Mouse (Mus musculus) megakaryocyte, adult 5-6 weeks (primary cell): Measurements from ENCODE around the gene Btg3. TPM values are rescaled to one million over a fixed set of nuclear protein-coding genes. Genes with fewer than 3 reads are reported as not detected.

Experiments used
- ATAC-seq: 2 replicates; pipeline ENCODE4 v1.8.0; 2016; ENCODE audit warnings: mild to moderate bottlenecking, inconsistent platforms; ENCODE audit not compliant: poor library complexity, severe bottlenecking
- total RNA-seq, 2 experiments: library from RNA; stranded (forward) in 1 of 2; stranded (reverse) in 1 of 2; fragments of 153-499, 151-499 nt in 1 of 2; fragments of 221-1000, 200-1000 nt in 1 of 2; gene quantifications; 2 replicates each; pipeline versions ENCODE4 v1.2.3 to v1.2.4; 2015 to 2017

The Btg3 gene
- total RNA-seq, 2 experiments from 2014 or later = 3.9 to 9.9 TPM

GRCm38 (mm10) chr16:78347328-78347926, 29.6 kb downstream of the Btg3 start:
- no peak for ATAC-seq

- no peak for ATAC-seq
Observed at GRCm38 (mm10) chr16:78346662-78347327, 30.2 kb downstream of the Btg3 start.

- no peak for ATAC-seq
Observed at GRCm38 (mm10) chr16:78343792-78344191, 33.2 kb downstream of the Btg3 start.

GRCm38 (mm10) chr16:78342767-78343166, 34.2 kb downstream of the Btg3 start:
- no peak for ATAC-seq

GRCm38 (mm10) chr16:78341356-78341755, 35.6 kb downstream of the Btg3 start:
- no peak for ATAC-seq

- no peak for ATAC-seq
Observed at GRCm38 (mm10) chr16:78337226-78337625, 39.8 kb downstream of the Btg3 start.

GRCm38 (mm10) chr16:78327999-78328398, 49.0 kb downstream of the Btg3 start:
- ATAC-seq = no peak

- no peak for ATAC-seq
Observed at GRCm38 (mm10) chr16:78327562-78327961, 49.4 kb downstream of the Btg3 start.

GRCm38 (mm10) chr16:78325972-78326848, 50.8 kb downstream of the Btg3 start:
- ATAC-seq = no peak

- no peak for ATAC-seq
Observed at GRCm38 (mm10) chr16:78322140-78322539, 54.9 kb downstream of the Btg3 start.

- ATAC-seq = no peak
Observed at GRCm38 (mm10) chr16:78321559-78321958, 55.4 kb downstream of the Btg3 start.

GRCm38 (mm10) chr16:78319711-78320110, 57.3 kb downstream of the Btg3 start:
- ATAC-seq = no peak

- no peak for ATAC-seq
Observed at GRCm38 (mm10) chr16:78317960-78318359, 59.0 kb downstream of the Btg3 start.

GRCm38 (mm10) chr16:78316849-78317248, 60.1 kb downstream of the Btg3 start:
- peak; percentile 77 for ATAC-seq

GRCm38 (mm10) chr16:78314026-78314425, 63.0 kb downstream of the Btg3 start:
- ATAC-seq = no peak

- no peak for ATAC-seq
Observed at GRCm38 (mm10) chr16:78313135-78313887, 63.7 kb downstream of the Btg3 start.

GRCm38 (mm10) chr16:78309258-78309657, 67.7 kb downstream of the Btg3 start:
- no peak for ATAC-seq

GRCm38 (mm10) chr16:78307476-78308192, 69.4 kb downstream of the Btg3 start:
- no peak for ATAC-seq

GRCm38 (mm10) chr16:78306606-78307005, 70.4 kb downstream of the Btg3 start:
- ATAC-seq = no peak

- ATAC-seq = no peak
Observed at GRCm38 (mm10) chr16:78305606-78306100, 71.3 kb downstream of the Btg3 start.
